Mouse (Mus musculus) retina, adult 2 months (tissue): ENCODE results near the gene Epha1.

ENCODE experiments used
- DNase-seq: peaks from one replicate; pipeline ENCODE4 v3.0.0-alpha.2; 2012; ENCODE audit warnings: low read depth, low spot score

The Epha1 gene

GRCm38 (mm10) chr6:42324482-42325267 is 48.4 kb downstream of the Epha1 start, which contains the start of gene Fam131b:
Fam131b (minus strand) TSS chr6:42324643.
- no peak for DNase-seq

- DNase-seq = no peak
These were observed 49.0 kb downstream of the Epha1 start for GRCm38 (mm10) chr6:42324067-42324481.

DNA sequence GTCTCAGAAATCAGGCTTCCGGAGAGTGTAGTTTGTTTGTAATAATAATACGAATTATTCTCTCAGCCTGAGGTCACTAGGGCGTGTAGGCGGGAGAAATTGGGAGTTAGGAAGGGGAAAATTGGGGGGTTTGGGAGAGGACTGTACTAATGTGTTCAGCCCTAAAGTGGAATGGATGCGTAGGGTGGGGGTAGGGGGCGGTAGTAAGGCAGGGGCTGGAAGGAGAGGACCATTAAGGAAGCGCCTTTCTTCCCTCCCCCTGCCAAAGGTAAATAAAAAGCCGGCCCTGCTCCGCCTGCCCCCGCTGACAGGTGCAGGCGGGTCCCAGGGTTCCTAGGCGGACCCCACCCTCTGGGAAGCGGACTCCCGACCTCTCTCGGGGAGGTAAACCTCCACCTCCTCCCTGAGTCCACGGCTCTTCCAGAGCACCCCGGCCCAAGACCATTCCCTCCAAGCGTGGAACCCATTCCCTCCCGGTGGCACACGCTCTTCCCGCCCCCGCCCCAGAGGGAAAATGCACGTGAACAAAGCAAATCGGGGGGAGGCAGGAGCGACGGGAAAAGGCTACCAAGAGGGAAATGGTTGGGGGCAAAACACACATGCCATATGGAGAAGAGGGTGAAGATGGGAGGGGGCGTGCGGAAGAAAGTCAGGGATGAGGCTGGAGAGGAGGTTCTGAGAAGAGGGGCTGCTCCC is 49.5 kb downstream of the Epha1 start:
- no peak for DNase-seq

- no peak for DNase-seq
These were observed 54.8 kb downstream of the Epha1 start for GRCm38 (mm10) chr6:42318293-42318692.

- no peak for DNase-seq
These were observed 62.5 kb downstream of the Epha1 start for GRCm38 (mm10) chr6:42310427-42311053.

DNA sequence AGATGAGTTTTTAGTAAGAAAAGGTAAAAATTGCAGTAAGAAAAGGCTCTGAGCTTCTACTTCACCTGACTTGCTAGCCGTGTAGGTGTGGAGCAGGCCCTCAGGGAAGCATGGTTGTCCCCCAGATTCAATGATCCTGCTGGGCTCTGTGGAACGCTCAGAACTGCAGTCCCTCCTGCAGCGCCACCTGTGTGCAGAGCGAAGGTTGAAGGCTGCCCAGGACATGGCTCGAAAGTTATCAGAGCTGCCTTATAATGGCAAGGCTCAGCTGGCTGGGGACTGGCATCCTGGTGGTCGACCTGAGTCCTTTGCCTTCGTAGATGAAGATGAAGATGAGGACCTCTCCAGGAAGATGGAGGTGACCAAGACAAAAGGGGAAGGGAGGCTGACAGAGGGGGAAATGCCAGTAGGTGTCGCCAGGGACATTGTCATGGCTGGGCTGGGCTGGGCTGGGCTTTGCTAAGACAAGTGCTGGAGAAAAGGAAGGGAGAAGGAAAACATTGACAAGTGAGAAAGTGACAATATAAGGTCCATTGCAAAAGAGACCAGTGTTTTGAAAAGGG is 63.2 kb downstream of the Epha1 start:
- no peak for DNase-seq
